ENCODE assay signal across 22 mouse cellular contexts in genomic region chr5:92585932-92586331, GRCm38 (mm10). TPM values are rescaled to one million over a fixed set of nuclear protein-coding genes. Genes with fewer than 3 reads are reported as not detected.
DNase-seq lines count a peak whose midpoint lies in the region; ATAC-seq and TF ChIP-seq lines count a peak whose summit lies in the region.
"Had no signal": no experiment of that assay in that cellular context is flagged by ENCODE, and none has a peak within 500 bp of the region (broad histone marks: within the 10 kb centered on the region; RNA-seq: fewer than 3 reads in every experiment).

No protein-coding gene starts in this region.

- 42% methylated on average over 10 of the region's 10 CpGs for WGBS in kidney, embryonic 15.5 days
- WGBS in intestine, postnatal 0 days, result 25% methylated on average over 10 of the region's 10 CpGs
- 64% methylated on average over 10 of the region's 10 CpGs for WGBS in liver, embryonic 15.5 days (ENCODE audit: insufficient replicate concordance)

- H3K9me3 ChIP-seq in kidney, embryonic 15.5 days (replicated peaks), result no peaks in the 10 kb centered on the region
- no peaks in the 10 kb centered on the region for H3K9me3 ChIP-seq in intestine, postnatal 0 days (ENCODE audit: control insufficient read depth)
- no peaks in the 10 kb centered on the region for H3K9me3 ChIP-seq in liver, embryonic 15.5 days (replicated peaks)
- H3K9me3 ChIP-seq: forebrain, embryonic 15.5 days; lung, embryonic 15.5 days had no signal

- no peak overlapping the region for H3K4me2 ChIP-seq in kidney, embryonic 15.5 days
- no peak overlapping the region for H3K4me2 ChIP-seq in intestine, postnatal 0 days (replicated peaks; ENCODE audit: low read depth)
- no peak overlapping the region for H3K4me2 ChIP-seq in liver, embryonic 15.5 days
- H3K4me2 ChIP-seq: forebrain, embryonic 15.5 days; hindbrain, embryonic 14.5 days; lung, embryonic 15.5 days had no signal

- H3K9ac ChIP-seq in kidney, embryonic 15.5 days, result no peak overlapping the region
- no peak overlapping the region for H3K9ac ChIP-seq in intestine, postnatal 0 days (ENCODE audit: low read depth, low read length)
- H3K9ac ChIP-seq in liver, embryonic 15.5 days, result no peak overlapping the region
- H3K9ac ChIP-seq: forebrain, embryonic 15.5 days; hindbrain, embryonic 14.5 days; lung, embryonic 15.5 days had no signal

- DNase-seq in adrenal gland, adult 2 months, result peak; percentile 13
- no peak for DNase-seq in adrenal gland, postnatal 25 days
- peak; percentile 50 for DNase-seq in kidney, adult 9 months
- no peak for DNase-seq in left cerebral cortex, adult 2 months (ENCODE audit: extremely low spot score in 1 of 2, low spot score in 2 of 2)
- no peak for DNase-seq in thymus, postnatal 0 days (ENCODE audit: low spot score)
- DNase-seq: adrenal gland, postnatal 14 days; cerebellum, adult 9-10 months; gastrocnemius, adult 2 months; heart, adult 2 months; thymus, postnatal 25 days had no signal

- no peak overlapping the region for H3K27ac ChIP-seq in kidney, embryonic 15.5 days
- H3K27ac ChIP-seq in intestine, postnatal 0 days (ENCODE audit: low read depth, low read length), result no peak overlapping the region
- no peak overlapping the region for H3K27ac ChIP-seq in liver, embryonic 15.5 days (replicated peaks)
- no peak overlapping the region for H3K27ac ChIP-seq in left cerebral cortex, adult 2 months
- H3K27ac ChIP-seq: forebrain, embryonic 15.5 days; gastrocnemius, adult 2 months; heart, adult 2 months; hindbrain, embryonic 14.5 days; lung, embryonic 15.5 days had no signal

- no peaks in the 10 kb centered on the region for H3K27me3 ChIP-seq in kidney, embryonic 15.5 days
- no peaks in the 10 kb centered on the region for H3K27me3 ChIP-seq in intestine, postnatal 0 days (replicated peaks; ENCODE audit: control insufficient read depth, insufficient read depth, low read length)
- H3K27me3 ChIP-seq in liver, embryonic 15.5 days, result no peaks in the 10 kb centered on the region
- H3K27me3 ChIP-seq: CH12.LX; forebrain, embryonic 15.5 days; lung, embryonic 15.5 days had no signal

- intact Hi-C loops in left cerebral cortex, adult 2 months (cut with DNase I), result no loop called here

- ATAC-seq in kidney, embryonic 15.5 days (replicated peaks; ENCODE audit: low FRiP score), result no peak
- peak; percentile 83 for ATAC-seq in intestine, postnatal 0 days
- peak; percentile 73 for ATAC-seq in liver, embryonic 15.5 days (ENCODE audit: insufficient read depth)
- ATAC-seq: forebrain, embryonic 15.5 days had no signal

- no peak overlapping the region for H3K4me3 ChIP-seq in kidney, embryonic 15.5 days (replicated peaks)
- H3K4me3 ChIP-seq in intestine, postnatal 0 days (ENCODE audit: low read depth, low read length), result no peak overlapping the region
- H3K4me3 ChIP-seq in liver, embryonic 15.5 days (replicated peaks), result no peak overlapping the region
- no peak overlapping the region for H3K4me3 ChIP-seq in left cerebral cortex, adult 2 months
- H3K4me3 ChIP-seq: forebrain, embryonic 15.5 days; gastrocnemius, adult 2 months; heart, adult 2 months; lung, embryonic 15.5 days had no signal

- no peaks in the 10 kb centered on the region for H3K4me1 ChIP-seq in kidney, embryonic 15.5 days
- no peaks in the 10 kb centered on the region for H3K4me1 ChIP-seq in intestine, postnatal 0 days (replicated peaks; ENCODE audit: control insufficient read depth, insufficient read depth, low read length)
- H3K4me1 ChIP-seq in liver, embryonic 15.5 days (replicated peaks), result no peaks in the 10 kb centered on the region
- H3K4me1 ChIP-seq: forebrain, embryonic 15.5 days; lung, embryonic 15.5 days had no signal

- no peak for TF ChIP-seq CTCF in intestine, postnatal 0 days (IDR thresholded peaks at IDR 0.05; ENCODE audit: low read depth)
- TF ChIP-seq CTCF in left cerebral cortex, adult 2 months (IDR thresholded peaks at IDR 0.05), result no peak

- H3K36me3 ChIP-seq in kidney, embryonic 15.5 days, result no peaks in the 10 kb centered on the region
- H3K36me3 ChIP-seq in intestine, postnatal 0 days (ENCODE audit: control insufficient read depth, insufficient read depth), result no peaks in the 10 kb centered on the region
- no peaks in the 10 kb centered on the region for H3K36me3 ChIP-seq in liver, embryonic 15.5 days (replicated peaks)
- H3K36me3 ChIP-seq: forebrain, embryonic 15.5 days; lung, embryonic 15.5 days had no signal

RNA-seq across cellular contexts. Expression of gene Stbd1, which starts 16.9 kb away (rescaled TPM):
- 1 to 10 TPM; 5.0 to 5.6 TPM for total RNA-seq in adrenal gland, adult 2 months (2021)
- polyA plus RNA-seq in adrenal gland, adult 2 months (2012; rRNA removed), result 2.4 TPM in 2 replicates
- total RNA-seq in adrenal gland, postnatal 25 days (2021), result 4.9 and 5.4 TPM in 2 replicates
- 30.7 and 33.5 TPM in 2 replicates for polyA plus RNA-seq in kidney, embryonic 15.5 days (2015; fragmentation: Nextera tagmentation; extraction: Ambion mirVana)
- 13.7 and 14.1 TPM in 2 replicates for polyA plus RNA-seq in intestine, postnatal 0 days (2015; fragmentation: Nextera tagmentation; extraction: Ambion mirVana)
- polyA plus RNA-seq in liver, embryonic 15.5 days (2015; fragmentation: Nextera tagmentation; extraction: Ambion mirVana), result 33.7 and 44.3 TPM in 2 replicates
- under 1 TPM; 0.61 to 0.84 TPM for total RNA-seq in left cerebral cortex, adult 2 months (2021)
- polyA plus RNA-seq in thymus, postnatal 0 days (2015; fragmentation: Nextera tagmentation; extraction: Ambion mirVana), result 2.2 and 2.3 TPM in 2 replicates

RNA-seq across cellular contexts. Expression of gene Fam47e, which starts 31.1 kb away (rescaled TPM):
- total RNA-seq in adrenal gland, adult 2 months (2021), result not detected
- polyA plus RNA-seq in adrenal gland, adult 2 months (2012; rRNA removed), result not detected in 2 replicates
- total RNA-seq in adrenal gland, postnatal 25 days (2021), result not detected in 2 replicates
- not detected in 2 replicates for polyA plus RNA-seq in kidney, embryonic 15.5 days (2015; fragmentation: Nextera tagmentation; extraction: Ambion mirVana)
- polyA plus RNA-seq in intestine, postnatal 0 days (2015; fragmentation: Nextera tagmentation; extraction: Ambion mirVana), result not detected in 2 replicates
- polyA plus RNA-seq in liver, embryonic 15.5 days (2015; fragmentation: Nextera tagmentation; extraction: Ambion mirVana), result 4.6 and 7.8 TPM in 2 replicates
- total RNA-seq in left cerebral cortex, adult 2 months (2021), result not detected
- 0.29 TPM in 1 of 2 replicates, not detected in the other for polyA plus RNA-seq in thymus, postnatal 0 days (2015; fragmentation: Nextera tagmentation; extraction: Ambion mirVana)
- total RNA-seq: adrenal gland, postnatal 14 days; CH12.LX; gastrocnemius, adult 2 months; heart, adult 2 months; megakaryocyte progenitor cell, adult 5-6 weeks; monocyte, adult 5-6 weeks; neutrophil, adult 5-6 weeks had no signal
- polyA plus RNA-seq: heart, postnatal 0 days; stomach, embryonic 14.5 days had no signal

Comparison
In these comparisons a context has a peak if more than half of its experiments do, and no peak if none do; other contexts are left out.
1. DNase-seq: peak in adrenal gland, adult 2 months (single experiment) and kidney, adult 9 months (single experiment); none in adrenal gland, postnatal 25 days (single experiment), left cerebral cortex, adult 2 months (0 of 2) and thymus, postnatal 0 days (single experiment).